Mouse (Mus musculus): ENCODE measurements at regions not wholly inside any gene's neighbourhood (a gene's known extent, or its start where the extent isn't known, plus 50 kb on each side); places are given as distances from the start of the nearest gene placed in this dataset.

DNA sequence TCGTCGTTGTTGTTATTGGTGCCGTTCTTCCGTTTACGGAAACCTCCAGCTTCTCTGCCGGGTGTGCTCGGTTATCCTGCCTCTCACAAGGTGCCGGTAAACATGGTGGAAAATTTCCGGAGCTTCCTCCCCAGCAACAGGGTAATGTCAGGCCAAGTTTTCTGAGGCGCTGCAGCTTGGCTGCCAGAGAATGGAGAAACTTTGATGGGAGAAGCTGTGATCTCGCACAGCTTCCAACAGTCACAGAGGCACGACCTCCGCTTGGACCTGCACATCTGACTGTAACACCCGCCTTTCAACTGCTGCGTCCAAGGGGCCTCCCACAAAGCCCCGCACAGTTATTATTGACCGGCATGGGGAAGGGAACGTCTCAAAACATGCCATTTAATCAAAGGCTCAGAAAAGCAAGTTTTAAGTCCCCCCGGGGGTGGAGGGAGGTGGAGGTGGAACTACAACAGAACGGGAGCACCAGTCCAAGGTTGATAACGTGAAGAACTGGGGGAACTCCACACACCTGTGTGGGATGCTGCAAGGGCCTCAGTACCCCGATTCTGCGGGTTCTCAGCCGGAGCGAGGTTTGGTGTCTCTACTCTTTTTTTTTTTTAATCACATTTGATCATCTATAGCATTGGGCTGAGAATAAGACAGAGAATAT lies 299.1 kb downstream of the Vrk1 start:
- TF ChIP-seq CTCF (IDR thresholded peaks at IDR 0.05; ENCODE audit: low read depth) (no peak), EP300 (IDR thresholded peaks at IDR 0.05; ENCODE audit: low read depth) (no peak)

Measured in liver, postnatal 0 days (tissue).